Mouse (Mus musculus) right cerebral cortex, postnatal 36 days (tissue): ENCODE data around the gene Ppm1j.
"Not testable (repeated sequence)": the region's sequence is repeated elsewhere in the genome, so short reads cannot be mapped to it uniquely, and the experiment has no call there.

Experiments used
- DNase-seq, 2 experiments: peaks; one replicate each; pipeline ENCODE4 v3.0.0; 2022; ENCODE audit warnings: low spot score in 2 of 2, mixed read lengths in 1 of 2

Gene Ppm1j

DNA sequence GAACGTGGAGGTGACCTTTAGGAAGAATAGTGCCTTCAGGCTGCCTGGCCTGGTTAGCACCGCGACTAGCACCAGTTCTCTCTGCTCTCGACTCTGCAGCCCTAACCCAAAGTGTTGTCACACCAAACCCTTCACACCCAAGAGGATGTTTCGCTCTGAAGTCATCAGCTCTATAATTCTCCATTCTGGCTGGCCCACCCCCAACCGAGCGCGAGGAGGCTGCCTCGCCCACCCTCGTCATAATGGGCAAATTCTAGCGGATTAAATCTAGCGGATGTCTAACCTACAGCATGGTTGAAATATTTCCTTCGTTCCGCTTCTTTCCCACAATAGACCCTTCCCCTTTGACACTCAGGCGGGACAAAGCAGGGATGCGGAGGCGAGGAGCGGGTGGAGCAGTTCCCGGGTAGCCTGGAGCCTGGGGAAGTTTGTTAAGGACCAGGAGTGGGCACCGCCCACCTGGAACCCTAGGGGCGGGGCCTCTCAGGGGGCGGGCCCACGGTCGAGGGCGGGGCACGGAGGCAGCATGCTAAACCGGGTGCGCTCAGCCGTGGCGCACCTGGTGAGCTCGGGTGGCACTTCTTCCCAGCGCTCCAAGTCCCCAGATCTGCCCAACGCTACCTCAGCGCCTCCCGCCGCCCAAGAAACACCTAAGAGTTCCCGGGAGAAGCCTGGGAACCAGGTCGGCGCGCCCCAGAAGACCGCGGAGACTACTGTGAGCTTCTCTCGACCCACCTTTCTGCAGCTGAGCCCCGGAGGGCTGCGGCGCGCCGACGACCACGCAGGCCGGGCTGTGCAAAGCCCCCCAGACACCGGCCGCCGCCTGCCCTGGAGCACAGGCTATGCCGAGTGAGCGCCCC is at the start of gene Ppm1j:
Gene Ppm1j, plus strand, starts transcription at position 496 of the 860 bp plus-strand sequence.
- no peak for DNase-seq

DNA sequence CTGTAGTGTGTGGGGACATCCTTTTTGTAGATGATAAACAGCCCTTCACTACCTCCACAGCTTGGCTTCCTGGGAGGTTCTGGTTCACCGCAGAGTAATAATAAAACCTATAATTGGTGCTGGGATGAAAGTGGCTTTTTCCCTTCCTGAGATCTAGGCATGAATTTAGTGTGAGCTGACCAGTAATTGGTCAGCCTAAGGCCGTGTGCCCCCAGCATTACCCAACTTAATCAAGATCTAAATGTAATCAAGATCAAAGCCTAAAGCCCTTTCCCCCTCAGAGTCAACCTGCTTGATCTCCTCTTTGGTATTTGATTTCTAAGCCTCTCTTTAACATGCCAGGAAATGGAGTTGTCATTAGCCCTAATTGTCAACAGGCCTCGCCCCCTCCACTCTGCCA is 47.9 kb upstream of the Ppm1j start:
- DNase-seq: no peak

DNA sequence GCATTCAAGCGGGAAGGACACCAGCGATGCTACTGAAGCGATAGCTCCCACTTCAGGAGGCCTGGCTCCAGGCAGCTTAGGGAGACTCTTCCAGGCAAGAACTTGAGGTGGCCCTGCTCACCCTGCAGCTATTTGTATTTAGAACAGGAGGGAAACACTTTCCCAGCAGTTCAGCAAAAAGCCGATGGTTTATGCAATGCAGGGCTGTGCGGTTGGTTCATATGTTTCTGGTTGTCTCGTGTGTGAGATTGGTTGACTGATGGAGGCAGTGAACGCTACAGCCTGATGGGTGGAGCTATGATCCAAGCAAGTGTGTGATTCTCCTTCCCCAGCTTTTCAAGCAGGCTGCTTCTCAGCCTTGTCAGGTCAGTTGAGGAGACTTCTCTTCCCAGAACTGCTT is 46.2 kb upstream of the Ppm1j start:
- DNase-seq: no peak

DNA sequence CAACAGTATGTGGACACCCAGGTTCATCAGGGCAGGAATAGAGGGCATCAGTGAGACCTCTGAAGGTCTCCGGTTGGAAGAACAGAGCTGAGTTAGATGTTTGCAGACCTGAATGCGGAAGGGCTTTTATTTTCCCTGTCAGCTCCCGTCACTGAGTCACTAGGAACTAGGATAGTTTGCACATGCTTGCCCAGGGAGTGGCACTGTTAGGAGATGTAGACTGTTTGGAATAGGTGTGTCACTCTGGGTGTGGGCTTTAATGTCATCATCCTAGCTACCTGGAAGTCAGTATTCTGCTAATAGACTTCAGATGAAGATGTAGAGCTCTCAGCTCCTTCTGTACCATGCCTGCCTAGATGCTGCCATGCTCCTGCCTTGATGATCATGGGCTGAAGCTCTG is 38.9 kb upstream of the Ppm1j start:
- DNase-seq: no peak

DNA sequence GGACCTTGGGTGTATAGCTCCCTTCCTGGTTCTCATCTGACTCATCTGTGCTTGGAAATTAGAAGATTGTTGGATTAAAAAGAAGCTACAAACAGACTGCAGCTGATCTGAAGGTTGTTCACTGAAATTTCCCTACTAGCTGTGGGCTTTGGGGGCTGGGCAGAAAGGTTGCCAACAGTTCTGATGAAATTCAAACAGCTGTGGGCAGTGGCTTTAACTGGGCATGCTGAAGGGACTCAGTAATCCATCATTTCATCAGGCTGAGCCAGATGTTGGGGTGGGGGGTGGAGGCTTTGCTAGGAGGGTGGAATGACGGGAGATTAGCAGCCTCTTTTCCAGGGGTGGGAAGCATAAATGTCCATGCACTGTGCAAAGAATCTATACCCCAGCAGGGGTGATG is 37.7 kb upstream of the Ppm1j start:
- no peak for DNase-seq

DNA sequence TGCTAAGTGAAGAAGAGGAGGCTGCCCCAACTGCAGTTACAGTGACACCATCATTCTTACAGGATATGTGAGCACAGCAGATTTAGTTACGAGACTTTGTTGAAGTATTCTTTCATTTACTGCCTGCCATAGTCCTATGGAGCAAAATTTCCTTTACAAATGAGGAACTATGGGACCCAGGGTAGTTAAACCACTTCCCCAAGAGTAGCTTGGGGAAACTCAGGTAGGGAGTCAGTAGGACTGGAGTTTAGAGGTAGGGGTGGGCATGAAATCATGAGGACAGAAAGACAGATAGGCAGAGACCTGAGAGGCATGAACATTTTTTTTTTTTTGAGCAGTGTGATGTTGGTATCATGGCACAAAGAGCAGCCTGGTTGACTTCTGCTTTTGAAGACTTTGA is 37.0 kb upstream of the Ppm1j start:
- DNase-seq: no peak

DNA sequence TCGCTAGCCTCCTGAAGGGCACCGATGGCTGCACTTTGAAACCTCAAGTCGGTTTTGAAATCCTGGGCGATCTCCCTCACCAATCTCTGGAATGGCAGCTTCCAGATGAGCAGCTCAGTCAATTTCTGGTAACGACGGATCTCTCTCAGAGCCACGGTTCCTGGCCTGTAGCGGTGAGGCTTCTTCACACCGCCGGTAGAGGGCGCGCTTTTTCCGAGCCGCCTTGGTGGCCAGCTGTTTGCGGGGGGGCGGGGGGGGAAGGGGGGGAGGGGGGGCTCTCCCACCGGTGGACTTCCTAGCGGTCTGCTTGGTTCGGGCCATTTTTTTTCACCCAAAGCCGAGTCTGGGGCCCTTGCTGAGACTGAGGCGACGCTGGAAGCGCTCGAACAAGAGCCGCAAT is 28.0 kb upstream of the Ppm1j start:
- not testable (repeated sequence) for DNase-seq

DNA sequence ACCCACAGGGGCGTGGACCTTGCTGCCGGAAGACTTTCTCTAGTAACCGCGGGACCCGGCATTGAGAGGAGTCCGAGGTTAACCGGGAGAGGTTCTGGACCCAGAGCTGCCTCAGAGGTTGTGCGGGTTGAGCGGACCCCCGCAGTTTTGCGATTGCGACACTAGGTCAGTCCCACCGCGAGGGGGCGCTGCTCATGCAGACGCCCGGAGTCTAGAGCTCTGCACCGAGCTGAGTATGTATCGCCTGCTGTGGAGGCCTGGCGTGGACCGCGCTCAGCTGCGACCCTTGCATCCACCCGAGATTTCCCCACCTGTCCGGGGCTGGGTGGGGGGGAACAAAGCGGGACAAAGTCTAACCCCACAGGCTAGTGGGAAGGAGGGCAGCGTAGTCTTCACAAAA is 22.4 kb upstream of the Ppm1j start:
- peak in 1 of 2 experiments; percentile 26 for DNase-seq

DNA sequence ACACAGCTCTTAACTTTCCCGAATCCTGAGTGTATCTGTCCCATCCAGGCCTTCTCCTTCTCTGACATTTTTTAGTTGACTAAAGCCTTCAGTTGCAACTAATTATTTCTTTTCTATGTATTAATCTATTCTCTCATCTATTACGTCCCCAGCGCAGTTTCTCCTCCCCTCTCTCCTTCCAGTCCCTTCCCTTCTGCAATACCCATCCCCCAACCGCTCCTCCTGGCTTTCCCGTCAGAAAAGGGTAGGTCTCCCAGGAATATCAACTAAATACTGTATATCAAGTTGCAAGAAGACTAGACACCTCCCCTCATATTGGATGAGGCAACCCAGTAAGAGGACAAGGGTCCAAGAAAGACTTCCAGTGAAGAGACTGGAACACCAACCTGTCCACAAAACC is 22.0 kb upstream of the Ppm1j start:
- DNase-seq: no peak

DNA sequence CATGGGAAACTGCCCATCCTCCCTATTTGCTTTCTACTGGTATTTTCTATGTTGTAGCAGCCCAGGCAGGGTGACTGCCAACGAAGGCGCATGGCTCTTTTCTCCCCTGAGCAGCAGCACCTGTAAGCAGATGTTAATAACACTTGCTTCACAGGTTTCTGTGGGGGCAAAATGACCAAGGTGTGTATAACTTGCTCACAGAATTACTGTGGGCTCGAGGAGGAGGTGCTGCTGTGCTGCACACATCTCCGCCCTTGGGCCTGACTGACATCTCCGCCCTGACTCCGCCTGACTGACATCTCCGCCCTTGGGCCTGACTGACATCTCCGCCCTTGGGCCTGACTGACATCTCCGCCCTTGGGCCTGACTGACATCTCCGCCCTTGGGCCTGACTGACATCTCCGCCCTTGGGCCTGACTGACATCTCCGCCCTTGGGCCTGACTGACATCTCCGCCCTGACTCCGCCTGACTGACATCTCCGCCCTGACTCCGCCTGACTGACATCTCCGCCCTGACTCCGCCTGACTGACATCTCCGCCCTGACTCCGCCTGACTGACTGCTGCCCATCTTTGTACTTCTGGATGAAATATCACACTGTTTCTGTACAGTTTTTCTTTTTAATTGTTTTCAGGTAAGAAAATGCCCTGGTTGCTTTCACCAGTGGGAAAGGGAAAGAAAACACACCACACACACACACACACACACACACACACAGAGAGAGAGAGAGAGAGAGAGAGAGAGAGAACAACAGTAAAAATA is 18.6 kb upstream of the Ppm1j start:
- not testable (repeated sequence) for DNase-seq

DNA sequence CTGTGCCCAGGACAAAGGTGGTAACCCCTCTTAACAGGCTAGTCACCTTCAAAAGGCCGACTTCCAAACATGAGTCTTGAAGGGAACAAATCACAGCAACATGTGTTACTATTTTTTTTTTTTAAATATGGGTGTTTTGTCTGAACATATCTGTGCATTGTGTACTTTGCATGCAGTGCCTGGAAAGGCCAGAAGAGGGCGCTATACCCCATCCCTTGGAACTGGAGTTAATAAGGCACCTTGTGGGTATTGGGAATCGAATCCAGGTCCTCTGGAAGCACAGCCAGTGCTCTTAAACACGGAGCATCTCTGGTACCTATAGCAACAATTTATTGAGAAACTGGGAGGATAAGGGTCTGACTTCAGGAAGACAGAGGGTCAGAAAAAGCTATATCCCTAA is 15.8 kb upstream of the Ppm1j start:
- DNase-seq: no peak

DNA sequence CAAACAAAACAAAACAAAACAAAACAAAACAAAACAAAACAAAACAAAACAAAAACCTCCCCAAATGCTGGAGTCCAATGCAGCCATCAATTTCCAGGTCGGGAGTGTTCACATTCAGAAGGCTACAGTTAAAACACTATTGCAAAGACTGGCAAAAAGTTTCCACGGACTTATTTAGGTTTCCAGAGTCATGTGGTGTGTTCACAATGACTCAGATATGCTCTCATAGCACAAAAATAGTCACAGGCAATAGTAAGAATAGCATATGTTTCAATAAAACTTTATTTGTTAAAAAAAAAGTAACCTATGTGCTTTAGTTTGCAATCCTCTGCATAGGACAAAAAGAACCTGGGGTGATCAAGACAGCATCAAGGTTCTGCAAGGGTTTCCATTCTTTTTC is 13.7 kb upstream of the Ppm1j start:
- no peak for DNase-seq

DNA sequence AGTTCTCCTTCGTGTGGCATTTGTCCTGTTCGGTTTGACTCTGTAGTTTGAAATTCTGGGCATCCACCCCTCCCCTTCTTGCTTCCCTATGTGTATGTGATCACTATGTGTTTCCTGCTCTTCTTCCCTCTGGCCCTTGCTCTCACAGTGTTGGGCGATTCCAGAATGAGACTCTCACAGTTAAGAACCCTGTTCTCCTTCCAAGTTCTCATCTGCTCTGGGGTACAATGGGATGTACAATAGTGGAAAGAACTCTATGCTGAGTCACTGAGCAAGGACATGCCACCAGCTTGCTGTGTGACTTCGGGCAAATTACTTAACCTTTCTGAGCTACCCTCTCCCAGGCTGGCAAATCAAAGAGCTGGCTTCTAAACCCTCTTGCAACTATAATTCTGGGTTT is 13.1 kb upstream of the Ppm1j start:
- DNase-seq: no peak

DNA sequence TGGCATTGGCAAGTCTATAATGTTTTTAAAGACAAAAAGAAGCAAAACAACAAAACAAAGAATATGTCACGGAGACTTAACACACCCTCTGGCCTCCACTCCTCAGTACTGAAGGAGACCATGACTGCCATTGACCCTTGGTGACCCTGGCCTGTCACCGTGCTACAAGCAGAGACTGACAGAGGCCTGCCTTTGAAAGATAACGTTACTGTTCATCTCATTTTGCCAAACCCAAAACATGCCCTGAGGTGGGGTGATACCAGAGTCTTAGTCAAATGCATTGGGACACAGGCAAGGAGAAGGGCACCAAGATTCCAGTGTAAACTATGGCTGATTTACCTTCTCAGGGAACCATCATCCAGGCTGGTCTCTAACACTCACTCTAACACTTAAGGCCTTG is 11.7 kb upstream of the Ppm1j start:
- DNase-seq: no peak

DNA sequence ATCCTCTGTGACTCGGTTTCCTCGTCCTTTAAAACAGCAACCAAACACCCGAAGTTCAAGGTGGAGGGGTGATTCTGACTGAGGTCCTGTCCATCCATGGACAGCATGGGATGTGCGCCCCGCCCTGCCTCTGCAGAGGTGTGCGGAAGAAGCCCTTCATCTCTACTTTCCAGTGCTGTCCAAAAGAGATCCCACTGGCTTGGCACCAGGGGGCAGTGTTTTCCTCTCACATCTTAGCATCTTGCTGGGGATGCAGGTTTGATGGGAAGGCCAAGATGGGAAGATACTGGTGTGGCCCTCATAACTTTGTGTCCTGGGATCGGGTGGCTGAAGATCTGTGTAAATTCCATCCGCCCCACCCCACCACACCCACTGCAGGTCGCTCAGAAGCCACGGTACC is 10.8 kb upstream of the Ppm1j start:
- no peak for DNase-seq

DNA sequence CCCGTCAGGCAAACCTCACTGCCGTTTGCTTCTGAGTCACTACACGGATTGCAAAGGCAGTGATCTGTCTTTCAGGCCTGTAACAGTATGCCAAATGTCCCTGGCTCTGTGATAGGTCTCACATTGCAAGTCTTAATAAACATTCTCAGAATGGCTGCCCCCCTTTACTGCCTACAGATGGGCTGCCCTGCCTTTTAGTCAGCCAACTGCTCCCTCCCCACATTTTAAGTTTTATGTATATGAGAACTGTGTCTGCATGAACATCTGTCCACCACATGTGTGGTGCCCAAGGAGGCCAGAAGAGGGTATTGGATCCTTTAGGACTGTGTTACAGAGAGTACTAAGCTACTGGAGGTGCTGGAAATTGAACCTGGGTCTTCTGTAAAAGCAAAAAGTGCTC is 9.9 kb upstream of the Ppm1j start:
- no peak for DNase-seq

DNA sequence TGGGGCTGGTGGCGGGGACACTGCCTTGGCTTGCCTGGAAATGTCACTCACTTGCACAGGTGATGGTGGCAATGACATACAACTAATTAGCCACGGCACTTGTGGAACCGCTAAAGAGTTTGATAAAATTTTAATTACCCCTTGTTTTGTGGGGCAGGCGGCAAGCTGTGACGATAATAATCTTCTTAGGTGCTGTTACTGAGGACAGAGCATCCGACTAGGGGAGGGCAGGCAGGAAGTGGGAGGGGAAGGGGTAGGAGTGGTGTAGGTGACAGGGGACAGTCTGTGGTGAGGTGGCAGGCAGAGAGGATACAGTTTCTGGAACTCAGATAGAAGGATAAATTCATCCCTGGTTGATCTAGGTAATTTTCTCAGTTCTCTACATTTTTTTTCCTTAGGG is 9.4 kb upstream of the Ppm1j start:
- no peak for DNase-seq

DNA sequence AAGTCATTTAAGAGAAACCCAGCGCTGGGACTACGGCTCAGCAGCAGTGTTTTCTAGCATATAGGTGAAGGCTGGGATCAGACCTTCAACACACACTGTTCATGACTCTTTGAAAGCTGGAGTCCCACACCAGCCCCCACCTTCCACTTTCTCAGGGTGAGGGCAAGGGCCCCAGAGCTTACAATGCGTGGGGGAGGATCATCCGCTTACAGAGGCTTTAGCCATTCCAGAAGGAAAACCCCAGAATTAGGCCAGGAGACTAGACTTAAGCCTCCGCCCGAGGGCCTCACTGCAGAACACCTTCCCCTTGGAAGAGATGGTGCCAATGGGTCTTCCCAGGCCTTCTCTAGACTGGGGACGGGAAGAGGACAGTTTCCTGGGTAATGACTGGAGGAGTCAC is 7.6 kb upstream of the Ppm1j start:
- no peak for DNase-seq

DNA sequence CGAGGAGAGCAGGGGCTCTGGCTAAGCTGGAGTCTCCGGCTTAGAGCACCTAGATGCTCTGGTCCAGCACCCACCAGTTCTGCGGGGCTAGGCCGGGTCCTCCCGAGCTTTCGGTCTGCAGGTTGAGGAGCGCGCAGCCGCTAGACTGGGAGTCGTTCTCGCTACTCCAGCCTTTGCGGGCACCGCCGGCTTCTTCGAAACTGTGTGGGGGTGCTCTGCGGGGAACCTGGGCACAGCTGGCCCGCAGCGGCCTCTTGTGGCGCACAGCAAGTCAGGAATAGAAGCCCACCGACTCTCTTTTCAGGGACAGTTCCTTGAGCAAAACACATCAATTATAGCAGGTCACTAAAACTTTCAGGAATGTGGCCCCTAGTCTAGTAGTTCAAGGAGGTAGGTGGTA is 3.5 kb upstream of the Ppm1j start:
- DNase-seq: no peak

DNA sequence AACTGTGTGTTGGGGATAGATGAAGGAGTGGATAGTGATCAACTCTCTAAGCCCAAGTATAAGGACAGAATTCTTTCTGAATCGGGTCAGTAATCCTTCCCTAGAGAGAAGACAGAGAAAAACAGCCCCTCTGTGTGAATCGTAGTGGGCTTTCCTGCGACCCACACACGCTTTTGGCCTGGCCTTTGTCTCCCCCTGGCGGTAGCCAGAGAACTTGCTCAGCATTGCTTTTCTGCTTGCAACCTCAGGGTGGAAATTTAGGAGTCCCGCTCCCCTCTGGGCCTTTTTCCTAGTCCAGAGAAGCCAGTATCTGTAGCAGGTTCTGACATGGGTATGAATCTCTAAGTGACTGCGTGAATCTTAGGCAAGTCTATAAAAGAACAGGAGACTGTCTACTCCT is 907 bp upstream of the Ppm1j start:
- no peak for DNase-seq

DNA sequence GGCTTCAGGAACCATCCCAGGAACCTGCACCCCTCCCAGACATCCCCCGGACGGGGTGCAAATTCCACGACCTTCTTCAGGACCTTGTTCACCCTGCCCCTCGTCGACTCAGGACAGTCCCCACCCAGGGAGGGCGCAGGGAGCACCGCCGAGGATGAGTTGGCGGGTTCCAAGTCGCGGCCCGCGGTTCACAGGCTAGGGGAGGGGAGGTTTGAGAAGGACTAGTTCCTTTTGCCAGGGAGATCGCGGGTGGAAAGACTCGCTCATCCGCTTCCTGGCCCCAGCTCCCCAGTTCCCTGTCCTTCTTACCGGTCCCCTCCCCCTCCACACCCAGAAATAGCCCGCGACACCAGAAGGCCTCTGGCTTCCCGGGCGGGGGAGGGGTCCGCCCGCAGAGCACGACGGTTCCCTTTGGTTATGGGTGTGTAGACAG is 631 bp downstream of the Ppm1j start, which contains the start of gene Fam19a3:
Gene Fam19a3, minus strand, starts transcription at position 370 of the 433 bp plus-strand sequence.
- DNase-seq: no peak

DNA sequence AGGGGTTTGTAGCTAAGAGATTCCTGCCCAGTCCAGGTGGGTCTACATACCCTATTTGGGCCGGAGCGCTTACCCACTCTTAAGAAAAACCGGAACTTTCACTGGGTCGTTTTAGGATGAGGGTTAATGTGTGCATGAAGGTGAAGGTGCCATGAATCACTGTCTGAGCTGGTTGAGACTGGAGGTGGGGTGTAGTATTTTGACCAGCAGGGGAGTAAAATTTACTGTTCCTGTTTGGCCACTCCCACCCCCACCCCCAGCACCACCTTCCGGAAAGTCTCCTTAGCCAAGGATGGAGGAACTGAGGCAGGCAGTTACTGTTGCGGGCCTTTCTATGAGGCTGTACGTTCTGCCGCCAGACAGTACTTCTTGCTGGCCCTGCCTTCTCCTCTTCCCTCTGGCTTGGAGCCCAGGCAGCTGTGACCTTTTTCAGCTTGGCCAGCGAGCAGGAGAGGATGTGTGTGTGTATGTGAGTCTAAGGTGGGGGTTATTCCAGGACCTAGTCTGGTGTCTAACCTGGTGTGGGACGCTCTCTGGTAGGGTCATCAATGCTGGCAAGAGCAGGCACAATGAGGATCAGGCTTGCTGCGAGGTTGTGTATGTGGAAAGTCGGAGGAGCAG is 1.3 kb downstream of the Ppm1j start:
- DNase-seq: no peak
